Mouse (Mus musculus) forebrain, embryonic 14.5 days (tissue): ENCODE measurements around the gene Spata5. TPM values are rescaled to one million over a fixed set of nuclear protein-coding genes. Genes with fewer than 3 reads are reported as not detected.

Source experiments
- ATAC-seq: fragments of 200-750 bp; cut with Nextera tagmentation; 2 replicates; pipeline ENCODE4 v1.8.0; 2017; ENCODE audit warnings: mild to moderate bottlenecking, moderate library complexity
- DNase-seq: peaks from one replicate; pipeline ENCODE4 v3.0.0-alpha.2; 2015; ENCODE audit warnings: low spot score
- H3K27ac ChIP-seq: fragments of 300-500 bp; sonication (generic); 2 replicates; pipeline ENCODE4 v1.5.1; 2014; ENCODE audit warnings: low read depth, mild to moderate bottlenecking, control low read depth, low read length, moderate library complexity
- H3K27me3 ChIP-seq: fragments of 300-500 bp; sonication (generic); replicated peaks from 2 replicates; pipeline ENCODE4 v1.6.1; 2014; ENCODE audit warnings: low read length, control low read depth, mixed read lengths; ENCODE audit not compliant: control insufficient read depth, insufficient read depth
- H3K36me3 ChIP-seq: fragments of 300-500 bp; sonication (generic); 2 replicates; pipeline ENCODE4 v1.6.1; 2014; ENCODE audit warnings: low read length, control low read depth; ENCODE audit not compliant: control insufficient read depth, insufficient read depth
- H3K4me1 ChIP-seq: fragments of 300-500 bp; sonication (generic); 2 replicates; pipeline ENCODE4 v1.6.1; 2014; ENCODE audit warnings: antibody characterized with exemption, low read length, control low read depth; ENCODE audit not compliant: control insufficient read depth, insufficient read depth
- H3K4me2 ChIP-seq: fragments of 300-500 bp; sonication (generic); 2 replicates; pipeline ENCODE4 v1.6.1; 2014; ENCODE audit warnings: mild to moderate bottlenecking, control low read depth, low read length
- H3K4me3 ChIP-seq: fragments of 300-500 bp; sonication (generic); 2 replicates; pipeline ENCODE4 v1.5.1; 2014; ENCODE audit warnings: low read depth, low read length, control low read depth
- H3K9ac ChIP-seq: fragments of 300-500 bp; sonication (generic); 2 replicates; pipeline ENCODE4 v1.6.1; 2014; ENCODE audit warnings: mild to moderate bottlenecking, low read length, control low read depth, moderate library complexity
- H3K9me3 ChIP-seq: fragments of 300-500 bp; sonication (generic); replicated peaks from 2 replicates; pipeline ENCODE4 v1.6.1; 2016; ENCODE audit warnings: low read length, control low read depth, mixed read lengths; ENCODE audit not compliant: control insufficient read depth
- WGBS: fragments of 180-500 bp; shearing (Covaris S2); extraction: QIAGEN DNeasy Blood & Tissue Kit; methylation state at CpG from one replicate; pipeline ENCODE4 v1.1.7; 2014; 5-methylcytosine and 5-hydroxymethylcytosine counted together
- polyA plus RNA-seq: library from polyadenylated mRNA; unstranded; fragments of >200 nt; fragmentation: Nextera tagmentation; extraction: Ambion mirVana; gene quantifications from 2 replicates; pipeline ENCODE4 v1.2.1, GENCODE M21; 2014

The Spata5 gene
- polyA plus RNA-seq, 1 experiment from 2014 or later = 37.0 TPM

DNA sequence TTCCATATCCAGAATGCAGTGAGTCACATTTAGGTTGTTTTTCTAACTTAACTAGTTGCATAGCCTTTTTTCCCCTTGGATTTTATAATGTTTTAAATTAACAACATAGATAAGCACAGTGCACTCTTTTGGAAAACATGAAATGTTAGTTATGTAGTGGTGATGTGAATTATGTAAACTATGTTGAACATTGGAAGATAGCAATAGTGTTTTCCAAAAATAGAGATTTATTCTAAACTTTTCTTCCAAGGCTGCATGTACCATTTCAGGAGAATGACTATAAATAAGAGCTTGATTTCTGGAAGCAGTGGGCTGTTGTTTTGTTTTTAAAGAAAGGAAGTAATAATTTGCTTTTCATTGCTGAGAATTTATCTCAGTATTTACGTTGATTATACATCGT is 23.7 kb downstream of the Spata5 start:
- peaks cover 16% of the 10 kb centered on the region for H3K36me3 ChIP-seq
- no peak overlapping the region for H3K27ac ChIP-seq
- no peaks in the 10 kb centered on the region for H3K4me1 ChIP-seq
- no peaks in the 10 kb centered on the region for H3K9me3 ChIP-seq
- no peak overlapping the region for H3K4me2 ChIP-seq
- no peak for DNase-seq
- H3K27me3 ChIP-seq = no peaks in the 10 kb centered on the region
- 96% methylated on average over 2 of the region's 2 CpGs for WGBS
- no peak for ATAC-seq
- H3K4me3 ChIP-seq = no peak overlapping the region
- H3K9ac ChIP-seq = no peak overlapping the region

DNA sequence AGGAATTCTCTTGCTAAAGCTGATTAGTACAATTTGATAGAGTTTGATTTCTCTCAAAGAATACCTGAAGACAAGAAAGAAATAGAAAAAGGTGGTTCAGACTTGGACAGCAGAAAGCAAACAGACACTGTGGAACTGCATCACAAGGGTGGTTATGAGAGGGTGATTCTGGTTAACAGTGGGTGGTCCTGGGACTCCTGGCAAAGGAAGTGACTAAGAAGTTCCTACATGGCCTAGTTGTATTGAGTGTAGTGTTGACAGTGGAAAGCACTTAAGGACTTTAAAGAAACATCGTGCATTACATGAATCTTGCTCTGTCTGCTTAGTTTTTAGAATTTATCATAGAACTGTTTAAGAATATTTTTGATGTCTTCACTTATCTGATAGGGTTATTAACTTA is 36.3 kb downstream of the Spata5 start:
- no peak for ATAC-seq
- no peaks in the 10 kb centered on the region for H3K27me3 ChIP-seq
- WGBS = 95% methylated on average over 1 of the region's 1 CpGs

DNA sequence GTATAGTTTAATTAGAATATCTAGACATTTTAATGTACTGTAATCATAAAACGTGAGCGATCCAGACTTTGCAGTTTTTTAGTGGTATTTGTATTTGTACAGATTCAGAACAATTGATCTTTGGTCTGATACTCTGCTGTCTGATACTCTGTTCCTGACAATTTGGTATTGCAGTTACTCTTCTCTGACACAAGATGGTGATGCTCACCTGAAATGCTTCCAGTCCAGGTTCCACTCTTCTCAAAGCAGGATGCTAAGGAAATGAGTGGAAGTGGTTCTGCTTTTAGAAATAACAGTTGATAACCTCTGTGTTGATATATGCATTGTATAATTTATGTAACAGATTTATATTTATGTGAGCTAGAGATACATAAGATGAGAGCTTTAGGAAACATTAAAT is 48.5 kb downstream of the Spata5 start:
- H3K36me3 ChIP-seq = 0 out of 2 replicates have a peak, but pooled peaks cover 6% of the 10 kb centered on the region
- H3K27ac ChIP-seq = no peak overlapping the region
- 97% methylated on average over 2 of the region's 2 CpGs for WGBS
- H3K9ac ChIP-seq = no peak overlapping the region
- no peaks in the 10 kb centered on the region for H3K4me1 ChIP-seq
- peak; percentile 63 for DNase-seq
- no peak overlapping the region for H3K4me2 ChIP-seq
- H3K4me3 ChIP-seq = no peak overlapping the region
- no peaks in the 10 kb centered on the region for H3K9me3 ChIP-seq
- ATAC-seq = peak; percentile 26; the same call in 1 of the 2 replicates
- no peaks in the 10 kb centered on the region for H3K27me3 ChIP-seq

More for the DNA sequence above, 36.3 kb downstream of the Spata5 start:
- no peak for DNase-seq
- no peaks in the 10 kb centered on the region for H3K9me3 ChIP-seq
- H3K27ac ChIP-seq = no peak overlapping the region
- no peak overlapping the region for H3K9ac ChIP-seq
- peaks cover 4% of the 10 kb centered on the region; the same call in 1 of the 2 replicates for H3K36me3 ChIP-seq
- no peak overlapping the region for H3K4me3 ChIP-seq
- H3K4me1 ChIP-seq = no peaks in the 10 kb centered on the region
- H3K4me2 ChIP-seq = no peak overlapping the region

DNA sequence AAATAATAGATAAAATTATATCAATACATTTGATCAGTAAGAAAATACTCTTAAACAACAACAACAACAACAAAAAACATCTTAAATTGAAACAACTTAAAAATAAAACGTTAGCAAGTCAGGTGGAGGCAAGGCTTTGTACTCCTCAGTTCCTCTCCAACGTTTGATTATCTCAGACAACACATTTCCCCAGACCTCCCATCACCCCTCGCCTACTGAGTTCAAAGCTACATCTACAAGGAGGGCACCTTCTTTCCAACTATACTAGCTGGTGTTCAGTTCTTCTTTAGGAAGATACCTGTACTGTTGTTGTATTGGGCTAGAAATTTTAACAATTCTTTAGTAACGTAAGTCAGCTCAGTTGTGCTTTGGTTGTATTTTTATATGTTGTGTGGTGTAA is 49.7 kb downstream of the Spata5 start:
- no peak for DNase-seq

DNA sequence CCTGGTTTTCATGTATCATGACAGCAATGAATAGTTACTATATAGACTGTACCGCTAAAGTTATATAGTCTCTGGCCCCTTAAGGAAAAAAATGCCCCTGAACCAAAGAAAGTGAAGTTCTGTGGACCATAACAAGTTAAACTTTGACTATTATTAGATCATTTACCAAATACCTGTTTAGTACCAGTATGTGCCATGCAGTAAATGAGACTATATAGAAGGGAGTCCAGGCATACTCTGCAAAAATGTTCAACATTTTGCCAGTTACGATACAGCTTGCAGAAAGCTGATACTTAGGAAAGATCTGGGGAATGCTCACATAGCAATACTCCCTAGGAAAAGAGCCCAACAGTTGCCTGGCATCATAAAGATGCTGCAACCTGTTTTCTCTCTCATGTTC is 51.2 kb downstream of the Spata5 start:
- Histone ChIP-seq H3K4me3 (no peak overlapping the region), H3K27ac (no peak overlapping the region), H3K4me2 (no peak overlapping the region), H3K4me1 (no peaks in the 10 kb centered on the region), H3K9me3 (no peaks in the 10 kb centered on the region), H3K36me3 (0 out of 2 replicates have a peak, but pooled peaks cover 3% of the 10 kb centered on the region), H3K27me3 (no peaks in the 10 kb centered on the region), H3K9ac (no peak overlapping the region)
- ATAC-seq (no peak), DNase-seq (no peak)
- 94% methylated on average over 2 of the region's 2 CpGs for WGBS

More for the DNA sequence above, 49.7 kb downstream of the Spata5 start:
- no peaks in the 10 kb centered on the region for H3K4me1 ChIP-seq
- no peak overlapping the region for H3K4me3 ChIP-seq
- WGBS = 89% methylated on average over 4 of the region's 4 CpGs
- 0 out of 2 replicates have a peak, but pooled peaks cover 6% of the 10 kb centered on the region for H3K36me3 ChIP-seq
- no peak overlapping the region for H3K4me2 ChIP-seq
- H3K9me3 ChIP-seq = no peaks in the 10 kb centered on the region
- H3K27me3 ChIP-seq = no peaks in the 10 kb centered on the region
- no peak overlapping the region for H3K9ac ChIP-seq
- no peak overlapping the region for H3K27ac ChIP-seq
- ATAC-seq = no peak

DNA sequence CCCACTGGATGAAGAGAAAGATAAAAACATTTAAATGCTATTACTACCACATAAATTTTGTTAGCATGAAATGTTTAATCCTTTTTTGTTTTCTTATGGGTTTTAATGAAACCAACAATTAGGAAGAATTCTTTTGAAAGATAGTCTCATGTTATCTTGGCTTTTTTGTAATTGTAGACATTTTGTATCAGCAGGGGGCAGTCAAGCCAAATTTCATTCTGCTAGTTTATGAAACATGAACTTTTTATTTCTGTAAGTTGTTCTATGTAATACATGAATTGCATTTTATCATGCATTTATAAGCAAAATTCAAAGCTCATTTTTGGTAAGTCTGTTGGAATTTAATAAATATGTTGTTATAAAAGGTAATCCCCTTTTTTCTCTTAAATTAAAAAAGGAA is 52.8 kb downstream of the Spata5 start:
- ATAC-seq (no peak), DNase-seq (peak; percentile 41)
- Histone ChIP-seq H3K4me3 (no peak overlapping the region), H3K27ac (no peak overlapping the region), H3K4me2 (no peak overlapping the region), H3K27me3 (no peaks in the 10 kb centered on the region), H3K4me1 (no peaks in the 10 kb centered on the region), H3K9me3 (no peaks in the 10 kb centered on the region), H3K9ac (no peak overlapping the region), H3K36me3 (0 out of 2 replicates have a peak, but pooled peaks cover 3% of the 10 kb centered on the region)

DNA sequence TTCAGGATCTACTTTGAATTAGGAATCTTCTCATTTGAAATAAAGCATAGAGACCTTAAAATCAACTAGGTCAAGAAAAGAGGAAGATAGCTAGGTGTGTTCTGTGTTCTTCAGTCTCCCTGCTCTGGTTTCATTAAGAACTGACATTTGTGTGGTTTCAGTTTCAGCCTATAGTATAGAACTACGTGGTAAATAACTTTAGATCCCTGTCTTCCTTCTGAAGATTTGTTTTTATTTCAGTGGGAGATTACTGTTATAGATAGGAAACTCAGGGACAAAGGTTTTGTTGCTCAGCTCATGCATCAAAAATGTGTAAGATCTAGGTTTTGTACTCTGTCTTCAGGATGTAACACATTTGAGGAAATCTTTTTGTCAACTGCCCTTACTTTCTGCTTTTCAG is 56.8 kb downstream of the Spata5 start:
- ATAC-seq (no peak), DNase-seq (no peak)
- no peak overlapping the region for H3K9ac ChIP-seq
- H3K4me1 ChIP-seq = no peaks in the 10 kb centered on the region
- H3K4me2 ChIP-seq = no peak overlapping the region
- WGBS = 79% methylated on average over 1 of the region's 1 CpGs
- H3K36me3 ChIP-seq = no peaks in the 10 kb centered on the region
- H3K9me3 ChIP-seq = no peaks in the 10 kb centered on the region
- no peak overlapping the region for H3K4me3 ChIP-seq
- no peaks in the 10 kb centered on the region for H3K27me3 ChIP-seq
- no peak overlapping the region for H3K27ac ChIP-seq

DNA sequence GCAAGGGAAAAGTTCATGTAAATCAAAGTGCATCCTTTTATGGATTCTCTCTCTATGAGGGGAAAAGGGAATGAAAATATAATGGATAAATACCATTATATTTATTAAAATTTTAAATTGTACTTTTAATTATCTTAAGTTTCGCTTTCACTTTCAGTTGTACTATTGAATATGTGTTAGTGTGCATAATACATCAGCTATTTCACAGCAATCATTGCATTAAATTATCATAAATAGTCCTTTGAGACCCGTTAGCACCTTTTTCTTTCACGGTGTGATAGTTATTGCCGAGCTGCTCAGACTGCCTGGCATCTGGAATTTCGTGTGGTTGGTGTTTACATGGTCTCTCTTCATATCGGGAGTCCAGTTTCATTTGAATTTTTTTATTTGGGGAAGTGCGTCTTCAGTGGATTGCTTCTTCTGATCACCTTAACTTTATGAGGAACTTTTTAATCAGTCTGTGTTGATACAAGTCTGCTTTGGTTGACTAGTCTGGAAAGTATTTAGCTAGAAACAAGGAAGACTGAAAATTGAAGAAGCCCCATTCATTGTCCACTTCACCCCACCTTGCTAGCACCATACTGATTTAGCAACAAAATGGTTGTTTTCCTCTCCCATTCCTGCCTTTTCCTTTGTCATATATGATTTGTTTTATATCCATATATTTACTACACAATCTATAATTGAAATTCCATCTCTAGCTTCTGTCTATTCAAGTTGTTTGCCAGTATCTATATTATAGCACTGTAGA is 57.9 kb downstream of the Spata5 start:
- WGBS = 64% methylated on average over 7 of the region's 7 CpGs

DNA sequence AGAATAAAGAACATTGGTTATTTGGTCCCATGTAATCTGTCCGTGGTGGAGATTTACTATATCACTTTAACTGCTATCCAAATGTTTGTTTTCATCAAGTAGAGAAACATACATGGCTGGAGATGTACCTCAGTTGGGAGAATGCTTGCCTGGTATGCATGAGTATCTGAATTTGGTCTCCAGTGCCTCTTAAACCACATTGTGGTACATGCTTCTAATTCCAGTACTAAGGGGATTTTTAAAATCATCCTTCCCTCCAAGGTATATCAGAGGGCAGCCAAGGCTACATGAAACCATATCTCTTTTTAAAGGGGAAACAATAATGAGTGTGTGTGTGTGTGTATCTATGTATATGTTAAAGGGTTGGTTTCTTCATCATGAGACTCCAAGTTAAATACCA is 60.1 kb downstream of the Spata5 start:
- no peak overlapping the region for H3K4me3 ChIP-seq
- H3K9me3 ChIP-seq = no peaks in the 10 kb centered on the region
- no peak overlapping the region for H3K4me2 ChIP-seq
- no peak overlapping the region for H3K9ac ChIP-seq
- DNase-seq (no peak), ATAC-seq (no peak)
- H3K27ac ChIP-seq = no peak overlapping the region
- H3K27me3 ChIP-seq = no peaks in the 10 kb centered on the region
- no peaks in the 10 kb centered on the region for H3K4me1 ChIP-seq
- no peaks in the 10 kb centered on the region for H3K36me3 ChIP-seq
- WGBS = 94% methylated on average over 1 of the region's 1 CpGs

More for the DNA sequence above, 57.9 kb downstream of the Spata5 start:
- Histone ChIP-seq H3K27me3 (no peaks in the 10 kb centered on the region), H3K9ac (no peak overlapping the region), H3K27ac (no peak overlapping the region), H3K4me2 (no peak overlapping the region), H3K36me3 (no peaks in the 10 kb centered on the region), H3K4me3 (no peak overlapping the region), H3K4me1 (no peaks in the 10 kb centered on the region), H3K9me3 (no peaks in the 10 kb centered on the region)
- ATAC-seq = no peak
- peak; percentile 2 for DNase-seq
